Mouse (Mus musculus) hindbrain, embryonic 15.5 days (tissue): ENCODE measurements around the gene Coro2b. TPM values are rescaled to one million over a fixed set of nuclear protein-coding genes. Genes with fewer than 3 reads are reported as not detected.

Experiments used
- ATAC-seq: fragments of 200-750 bp; cut with Nextera tagmentation; 2 replicates; pipeline ENCODE4 v1.8.0; 2017; ENCODE audit warnings: low read depth, moderate number of reproducible peaks, moderate TSS enrichment; ENCODE audit not compliant: low FRiP score
- H3K27ac ChIP-seq: fragments of 300-500 bp; sonication (generic); replicated peaks from 2 replicates; pipeline ENCODE4 v1.5.1; 2015; ENCODE audit warnings: mild to moderate bottlenecking, inconsistent platforms
- H3K27me3 ChIP-seq: fragments of 300-500 bp; sonication (generic); 2 replicates; pipeline ENCODE4 v1.6.1; 2015; ENCODE audit warnings: control low read depth, inconsistent platforms
- H3K36me3 ChIP-seq: fragments of 300-500 bp; sonication (generic); 2 replicates; pipeline ENCODE4 v1.6.1; 2015; ENCODE audit warnings: control low read depth, inconsistent platforms
- H3K4me1 ChIP-seq: fragments of 300-500 bp; sonication (generic); replicated peaks from 2 replicates; pipeline ENCODE4 v1.6.1; 2015; ENCODE audit warnings: control low read depth, inconsistent platforms
- H3K4me2 ChIP-seq: fragments of 300-500 bp; sonication (generic); 2 replicates; pipeline ENCODE4 v1.6.1; 2015; ENCODE audit warnings: moderate library complexity, mild to moderate bottlenecking, inconsistent platforms
- H3K4me3 ChIP-seq: fragments of 300-500 bp; sonication (generic); 2 replicates; pipeline ENCODE4 v1.5.1; 2015; ENCODE audit warnings: mild to moderate bottlenecking, inconsistent platforms
- H3K9ac ChIP-seq: fragments of 300-500 bp; sonication (generic); 2 replicates; pipeline ENCODE4 v1.6.1; 2015; ENCODE audit warnings: inconsistent platforms
- H3K9me3 ChIP-seq: fragments of 300-500 bp; sonication (generic); 2 replicates; pipeline ENCODE4 v1.6.1; 2016; ENCODE audit warnings: control low read depth, inconsistent platforms
- WGBS: fragments of 180-500 bp; shearing (Covaris S2); methylation state at CpG from one replicate; pipeline ENCODE4 v1.1.7; 2015; 5-methylcytosine and 5-hydroxymethylcytosine counted together
- polyA plus RNA-seq: library from polyadenylated mRNA; unstranded; fragments of >200 nt; fragmentation: Nextera tagmentation; extraction: Ambion mirVana; gene quantifications from 2 replicates; pipeline ENCODE4 v1.2.1, GENCODE M21; 2015

Gene Coro2b
- polyA plus RNA-seq, 1 experiment from 2014 or later, result 48.3 TPM

DNA sequence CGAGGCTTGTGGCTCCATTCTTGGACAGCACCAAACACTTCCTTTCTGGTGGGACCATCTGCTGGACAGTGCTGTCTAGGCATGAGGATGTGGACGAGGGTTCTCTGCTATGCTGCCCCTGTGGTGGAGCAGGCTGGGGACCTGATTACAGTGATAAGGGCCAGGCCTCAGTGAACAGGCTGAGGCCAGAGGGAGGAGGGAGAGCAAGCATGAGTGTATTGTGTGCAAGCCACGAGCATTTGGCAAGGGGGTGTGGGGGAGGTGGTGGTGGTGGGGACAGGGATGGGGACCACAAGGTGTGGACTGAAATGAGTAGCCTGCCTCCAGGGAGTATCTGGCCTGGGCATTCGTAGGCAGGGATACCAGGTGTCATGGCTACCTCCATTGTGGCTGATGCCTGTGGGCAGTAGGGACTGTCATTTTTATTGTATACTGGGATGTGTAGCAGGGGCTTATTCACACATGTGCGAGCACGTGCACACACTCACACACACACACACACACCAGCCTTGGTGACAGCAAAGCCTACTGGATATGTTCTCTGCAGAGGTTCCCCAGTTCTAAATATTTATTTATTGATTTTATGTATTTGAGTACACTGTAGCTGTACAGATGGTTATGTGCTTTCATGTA, 166.1 kb downstream of the Coro2b start:
- 66% methylated on average over 6 of the region's 6 CpGs for WGBS
- Histone ChIP-seq H3K36me3 (peaks cover 13% of the 10 kb centered on the region; the same call in 1 of the 2 replicates), H3K9ac (no peak overlapping the region), H3K4me3 (no peak overlapping the region), H3K4me1 (peaks cover 49% of the 10 kb centered on the region), H3K4me2 (no peak overlapping the region), H3K27ac (no peak overlapping the region), H3K9me3 (no peaks in the 10 kb centered on the region), H3K27me3 (no peaks in the 10 kb centered on the region)
- no peak for ATAC-seq

DNA sequence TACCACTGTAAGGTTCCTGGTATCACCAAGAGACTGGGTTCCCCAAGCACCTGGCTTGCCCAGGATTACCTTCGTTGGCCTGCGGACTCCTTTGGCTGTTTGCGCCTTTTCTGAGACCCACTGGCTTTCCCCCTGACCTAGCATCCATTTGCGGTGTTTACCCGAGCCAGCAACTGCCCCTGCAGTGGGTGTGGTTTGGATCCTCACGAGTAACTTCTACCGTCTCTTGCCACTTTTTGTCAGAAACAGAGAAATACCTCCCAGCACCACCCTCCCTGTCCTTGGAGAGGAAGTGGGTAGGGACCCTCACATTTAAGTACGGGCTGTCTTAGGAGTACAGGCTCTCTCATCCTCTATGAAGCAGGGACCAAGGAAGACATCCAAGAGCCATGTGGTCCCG, 166.7 kb downstream of the Coro2b start:
- Histone ChIP-seq H3K27me3 (no peaks in the 10 kb centered on the region), H3K9ac (no peak overlapping the region), H3K27ac (no peak overlapping the region), H3K9me3 (no peaks in the 10 kb centered on the region), H3K4me2 (no peak overlapping the region), H3K4me1 (peaks cover 55% of the 10 kb centered on the region), H3K4me3 (no peak overlapping the region), H3K36me3 (peaks cover 7% of the 10 kb centered on the region; the same call in 1 of the 2 replicates)
- no peak for ATAC-seq
- WGBS, result 79% methylated on average over 9 of the region's 9 CpGs

Other genes starting within 250 kb of the Coro2b start
- 117 and 138 TPM in 2 replicates for gene Anp32a, start 195.8 kb downstream of the Coro2b start, polyA plus RNA-seq
- 1.4 and 1.5 TPM in 2 replicates for gene Itga11, start 140.8 kb upstream of the Coro2b start, polyA plus RNA-seq